ENCODE assay signal across 9 mouse cellular contexts in the genomic region with DNA sequence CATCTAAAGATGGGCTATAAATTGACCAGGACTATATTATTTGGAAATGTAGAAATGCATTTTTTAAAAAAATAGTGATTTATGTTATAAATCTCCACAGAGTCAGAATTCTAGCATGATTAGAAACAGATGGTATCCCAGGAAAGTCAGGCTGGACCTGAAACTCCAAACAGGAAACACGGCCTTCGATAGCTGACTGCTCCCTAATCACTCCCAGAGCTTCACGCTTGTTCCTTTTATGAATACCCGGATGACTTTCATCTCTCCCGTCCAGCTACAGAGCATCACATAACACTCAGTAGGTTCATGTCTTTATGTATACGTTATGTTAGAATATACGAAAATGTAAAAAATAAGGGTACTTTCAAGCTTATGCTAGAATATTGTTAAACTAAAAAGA.
DNase-seq lines count a peak whose midpoint lies in the region; ATAC-seq and TF ChIP-seq lines count a peak whose summit lies in the region.
"Had no signal": no experiment of that assay in that cellular context is flagged by ENCODE, and none has a peak within 500 bp of the region (broad histone marks: within the 10 kb centered on the region; RNA-seq: fewer than 3 reads in every experiment).

No protein-coding gene starts in this region.

- no peaks in the 10 kb centered on the region for H3K9me3 ChIP-seq in lung, embryonic 14.5 days (ENCODE audit: low read depth, low read length)
- no peaks in the 10 kb centered on the region for H3K9me3 ChIP-seq in embryonic facial prominence, embryonic 15.5 days (replicated peaks)
- H3K9me3 ChIP-seq in neural tube, embryonic 14.5 days (ENCODE audit: control insufficient read depth, low read length), result no peaks in the 10 kb centered on the region

- no peaks in the 10 kb centered on the region; the same call in 1 of the 2 replicates for H3K36me3 ChIP-seq in lung, embryonic 14.5 days (ENCODE audit: insufficient read depth)
- H3K36me3 ChIP-seq in embryonic facial prominence, embryonic 15.5 days, result no peaks in the 10 kb centered on the region
- H3K36me3 ChIP-seq in neural tube, embryonic 14.5 days (ENCODE audit: control insufficient read depth, insufficient read depth, low read length), result no peaks in the 10 kb centered on the region

- peak; percentile 88 for DNase-seq in lung, embryonic 14.5 days
- no peak for DNase-seq in lung, postnatal 14 days
- peak; percentile 95 for DNase-seq in hindlimb bud, embryonic 11.5 days (ENCODE audit: extremely low spot score, low read depth, low spot score)
- DNase-seq in thymus, postnatal 0 days (ENCODE audit: low spot score), result no peak
- no peak for DNase-seq in adrenal gland, postnatal 36 days
- no peak for DNase-seq in gastrocnemius, postnatal 14 days
- DNase-seq: right cerebral cortex, postnatal 14 days had no signal

- ATAC-seq in lung, embryonic 14.5 days (ENCODE audit: insufficient read depth), result peak; percentile 77
- peak; percentile 70 for ATAC-seq in embryonic facial prominence, embryonic 15.5 days (ENCODE audit: insufficient number of reproducible peaks, low FRiP score, low TSS enrichment, low read depth)
- peak; percentile 56; the same call in 1 of the 2 replicates for ATAC-seq in neural tube, embryonic 14.5 days (ENCODE audit: low read depth)

- H3K4me1 ChIP-seq in lung, embryonic 14.5 days (ENCODE audit: insufficient read depth), result no peaks in the 10 kb centered on the region; the same call in none of the 2 replicates
- peaks cover 25% of the 10 kb centered on the region; the same call in 1 of the 2 replicates for H3K4me1 ChIP-seq in embryonic facial prominence, embryonic 15.5 days
- peaks cover 16% of the 10 kb centered on the region; the same call in 1 of the 2 replicates for H3K4me1 ChIP-seq in neural tube, embryonic 14.5 days (ENCODE audit: control insufficient read depth, insufficient read depth, low read length)

- TF ChIP-seq CTCF in lung, embryonic 14.5 days (IDR thresholded peaks at IDR 0.05; ENCODE audit: low read depth), result no peak

- intact Hi-C loops in gastrocnemius, postnatal 14 days (cut with DNase I; ENCODE audit: low total_unique reads), result no loop called here

- H3K27me3 ChIP-seq in lung, embryonic 14.5 days (ENCODE audit: insufficient read depth, low read length), result no peaks in the 10 kb centered on the region
- H3K27me3 ChIP-seq in embryonic facial prominence, embryonic 15.5 days, result no peaks in the 10 kb centered on the region
- H3K27me3 ChIP-seq in neural tube, embryonic 14.5 days (ENCODE audit: control insufficient read depth, insufficient read depth, low read length), result no peaks in the 10 kb centered on the region

- H3K27ac ChIP-seq in lung, embryonic 14.5 days (ENCODE audit: low read depth), result peak overlapping the region; percentile 78
- peak overlapping the region; percentile 53; the same call in 1 of the 2 replicates for H3K27ac ChIP-seq in embryonic facial prominence, embryonic 15.5 days (replicated peaks)
- 0 out of 2 replicates have a peak overlapping the region, but pooled peaks have one; percentile 39 for H3K27ac ChIP-seq in neural tube, embryonic 14.5 days (ENCODE audit: low read depth, low read length)

- H3K4me3 ChIP-seq in lung, embryonic 14.5 days (ENCODE audit: low read depth, low read length), result peak overlapping the region; percentile 42
- H3K4me3 ChIP-seq in embryonic facial prominence, embryonic 15.5 days (replicated peaks), result peak overlapping the region; percentile 39
- H3K4me3 ChIP-seq in neural tube, embryonic 14.5 days (ENCODE audit: low read depth, low read length), result peak overlapping the region; percentile 36

- peak overlapping the region; percentile 55; the same call in 1 of the 2 replicates for H3K4me2 ChIP-seq in lung, embryonic 14.5 days
- no peak overlapping the region for H3K4me2 ChIP-seq in embryonic facial prominence, embryonic 15.5 days (replicated peaks)
- H3K4me2 ChIP-seq in neural tube, embryonic 14.5 days (ENCODE audit: low read depth, low read length), result peak overlapping the region; percentile 50

- 28% methylated on average over 7 of the region's 7 CpGs for WGBS in lung, embryonic 14.5 days
- 18% methylated on average over 7 of the region's 7 CpGs for WGBS in embryonic facial prominence, embryonic 15.5 days
- 4% methylated on average over 7 of the region's 7 CpGs for WGBS in neural tube, embryonic 14.5 days

- peak overlapping the region; percentile 34 for H3K9ac ChIP-seq in lung, embryonic 14.5 days
- H3K9ac ChIP-seq in embryonic facial prominence, embryonic 15.5 days, result no peak overlapping the region
- H3K9ac ChIP-seq in neural tube, embryonic 14.5 days (replicated peaks; ENCODE audit: low read depth, low read length), result no peak overlapping the region; the same call in 1 of the 2 replicates

Comparison
In these comparisons a context has a peak if more than half of its experiments do, and no peak if none do; other contexts are left out.
1. DNase-seq: peak in lung, embryonic 14.5 days (single experiment) and hindlimb bud, embryonic 11.5 days (single experiment); none in lung, postnatal 14 days (single experiment), thymus, postnatal 0 days (single experiment), adrenal gland, postnatal 36 days (0 of 2) and gastrocnemius, postnatal 14 days (single experiment).
2. Peak in every context shown above with its lines, with median percentiles within 50 percentile points of each other: ATAC-seq, H3K27ac ChIP-seq and H3K4me3 ChIP-seq.